Mouse (Mus musculus) hindbrain, embryonic 13.5 days (tissue): ENCODE results near the gene Prrc2b. TPM values are rescaled to one million over a fixed set of nuclear protein-coding genes. Genes with fewer than 3 reads are reported as not detected.

Experiments
- ATAC-seq: fragments of 200-750 bp; cut with Nextera tagmentation; 2 replicates; pipeline ENCODE4 v1.8.0; 2017; ENCODE audit warnings: moderate TSS enrichment; ENCODE audit not compliant: low FRiP score
- H3K27ac ChIP-seq: fragments of 300-500 bp; sonication (generic); 2 replicates; pipeline ENCODE4 v1.5.1; 2015; ENCODE audit warnings: inconsistent platforms, mild to moderate bottlenecking, moderate library complexity
- H3K27me3 ChIP-seq: fragments of 300-500 bp; sonication (generic); 2 replicates; pipeline ENCODE4 v1.6.1; 2015; ENCODE audit warnings: mild to moderate bottlenecking, inconsistent platforms
- H3K36me3 ChIP-seq: fragments of 300-500 bp; sonication (generic); 2 replicates; pipeline ENCODE4 v1.6.1; 2015; ENCODE audit warnings: mild to moderate bottlenecking, inconsistent platforms
- H3K4me1 ChIP-seq: fragments of 300-500 bp; sonication (generic); replicated peaks from 2 replicates; pipeline ENCODE4 v1.6.1; 2015; ENCODE audit warnings: inconsistent platforms
- H3K4me2 ChIP-seq: fragments of 300-500 bp; sonication (generic); 2 replicates; pipeline ENCODE4 v1.6.1; 2015; ENCODE audit warnings: inconsistent platforms, mild to moderate bottlenecking, moderate library complexity
- H3K4me3 ChIP-seq: fragments of 300-500 bp; sonication (generic); 2 replicates; pipeline ENCODE4 v1.5.1; 2015; ENCODE audit warnings: mild to moderate bottlenecking, inconsistent platforms
- H3K9ac ChIP-seq: fragments of 300-500 bp; sonication (generic); 2 replicates; pipeline ENCODE4 v1.6.1; 2015; ENCODE audit warnings: mild to moderate bottlenecking, inconsistent platforms
- H3K9me3 ChIP-seq: fragments of 300-500 bp; sonication (generic); 2 replicates; pipeline ENCODE4 v1.6.1; 2016; ENCODE audit warnings: inconsistent platforms
- WGBS: fragments of 180-500 bp; shearing (Covaris S2); methylation state at CpG from one replicate; pipeline ENCODE4 v1.1.7; 2015; 5-methylcytosine and 5-hydroxymethylcytosine counted together
- polyA plus RNA-seq: library from polyadenylated mRNA; unstranded; fragments of >200 nt; fragmentation: Nextera tagmentation; extraction: Ambion mirVana; gene quantifications from 2 replicates; pipeline ENCODE4 v1.2.1, GENCODE M21; 2015

The Prrc2b gene
- 65.8 and 68.8 TPM in 2 replicates for polyA plus RNA-seq

GRCm38 (mm10) chr2:32150924-32151659, at the start of gene Prrc2b:
Gene Prrc2b, plus strand, starts transcription at chr2:32151082.
- Histone ChIP-seq H3K4me1 (peaks cover 52% of the 10 kb centered on the region), H3K9ac (peak within 1 kb of the TSS; percentile 100), H3K27me3 (no peaks in the 10 kb centered on the region), H3K36me3 (no peaks in the 10 kb centered on the region), H3K4me2 (peak within 1 kb of the TSS; percentile 100), H3K4me3 (peak within 1 kb of the TSS; percentile 91), H3K27ac (peak within 1 kb of the TSS; percentile 100), H3K9me3 (no peaks in the 10 kb centered on the region)
- ATAC-seq = peak; percentile 55
- WGBS = under 1% methylated on average over 58 of the region's 117 CpGs

GRCm38 (mm10) chr2:32102944-32103343, 47.9 kb upstream of the Prrc2b start:
- Histone ChIP-seq H3K4me1 (peaks cover 29% of the 10 kb centered on the region), H3K4me2 (no peak overlapping the region)

GRCm38 (mm10) chr2:32103557-32103956, 47.3 kb upstream of the Prrc2b start:
- peaks cover 23% of the 10 kb centered on the region for H3K36me3 ChIP-seq
- no peaks in the 10 kb centered on the region for H3K9me3 ChIP-seq
- H3K4me2 ChIP-seq = no peak overlapping the region
- no peak for ATAC-seq
- H3K4me1 ChIP-seq = peaks cover 29% of the 10 kb centered on the region
- no peak overlapping the region; the same call in 1 of the 2 replicates for H3K9ac ChIP-seq
- 79% methylated on average over 7 of the region's 7 CpGs for WGBS
- no peak overlapping the region for H3K27ac ChIP-seq
- no peak overlapping the region for H3K4me3 ChIP-seq
- no peaks in the 10 kb centered on the region; the same call in 1 of the 2 replicates for H3K27me3 ChIP-seq

More at GRCm38 (mm10) chr2:32102944-32103343, 47.9 kb upstream of the Prrc2b start:
- no peaks in the 10 kb centered on the region; the same call in 1 of the 2 replicates for H3K27me3 ChIP-seq
- H3K36me3 ChIP-seq = peaks cover 21% of the 10 kb centered on the region
- no peak for ATAC-seq
- no peak overlapping the region for H3K9ac ChIP-seq
- no peak overlapping the region for H3K4me3 ChIP-seq
- no peaks in the 10 kb centered on the region for H3K9me3 ChIP-seq
- WGBS = 59% methylated on average over 5 of the region's 5 CpGs
- H3K27ac ChIP-seq = no peak overlapping the region

GRCm38 (mm10) chr2:32104122-32104521, 46.8 kb upstream of the Prrc2b start:
- no peaks in the 10 kb centered on the region for H3K9me3 ChIP-seq
- no peak overlapping the region for H3K4me2 ChIP-seq
- WGBS = 82% methylated on average over 7 of the region's 7 CpGs
- peaks cover 25% of the 10 kb centered on the region for H3K36me3 ChIP-seq
- H3K4me3 ChIP-seq = no peak overlapping the region
- peaks cover 29% of the 10 kb centered on the region for H3K4me1 ChIP-seq
- no peak overlapping the region for H3K27ac ChIP-seq
- no peak for ATAC-seq
- H3K9ac ChIP-seq = no peak overlapping the region
- H3K27me3 ChIP-seq = no peaks in the 10 kb centered on the region; the same call in 1 of the 2 replicates

GRCm38 (mm10) chr2:32105117-32105913, 45.6 kb upstream of the Prrc2b start:
- Histone ChIP-seq H3K27me3 (no peaks in the 10 kb centered on the region; the same call in 1 of the 2 replicates), H3K36me3 (peaks cover 25% of the 10 kb centered on the region), H3K9ac (no peak overlapping the region; the same call in 1 of the 2 replicates), H3K4me2 (no peak overlapping the region), H3K9me3 (no peaks in the 10 kb centered on the region), H3K4me3 (no peak overlapping the region), H3K27ac (peak overlapping the region; percentile 62), H3K4me1 (peaks cover 29% of the 10 kb centered on the region)
- WGBS = 49% methylated on average over 16 of the region's 16 CpGs
- ATAC-seq = no peak

GRCm38 (mm10) chr2:32105930-32106329, 45.0 kb upstream of the Prrc2b start:
- Histone ChIP-seq H3K27me3 (no peaks in the 10 kb centered on the region; the same call in 1 of the 2 replicates), H3K27ac (peak overlapping the region; percentile 62; the same call in 1 of the 2 replicates), H3K4me2 (no peak overlapping the region), H3K4me1 (peaks cover 32% of the 10 kb centered on the region), H3K4me3 (no peak overlapping the region), H3K9me3 (no peaks in the 10 kb centered on the region), H3K9ac (no peak overlapping the region), H3K36me3 (peaks cover 25% of the 10 kb centered on the region)
- ATAC-seq = no peak
- WGBS = 85% methylated on average over 7 of the region's 7 CpGs

GRCm38 (mm10) chr2:32111268-32111667, 39.6 kb upstream of the Prrc2b start:
- Histone ChIP-seq H3K27me3 (no peaks in the 10 kb centered on the region), H3K4me1 (0 out of 2 replicates have a peak, but pooled peaks cover 3% of the 10 kb centered on the region), H3K4me3 (no peak overlapping the region), H3K9ac (no peak overlapping the region), H3K27ac (no peak overlapping the region), H3K9me3 (no peaks in the 10 kb centered on the region), H3K36me3 (peaks cover 29% of the 10 kb centered on the region), H3K4me2 (no peak overlapping the region)
- 95% methylated on average over 1 of the region's 1 CpGs for WGBS
- no peak for ATAC-seq

GRCm38 (mm10) chr2:32112548-32112947, 38.3 kb upstream of the Prrc2b start:
- 0 out of 2 replicates have a peak, but pooled peaks cover 3% of the 10 kb centered on the region for H3K4me1 ChIP-seq
- no peak for ATAC-seq
- H3K27ac ChIP-seq = no peak overlapping the region
- 80% methylated on average over 2 of the region's 2 CpGs for WGBS
- no peak overlapping the region for H3K4me3 ChIP-seq
- peaks cover 29% of the 10 kb centered on the region for H3K36me3 ChIP-seq
- H3K4me2 ChIP-seq = no peak overlapping the region
- no peak overlapping the region for H3K9ac ChIP-seq
- no peaks in the 10 kb centered on the region for H3K9me3 ChIP-seq
- H3K27me3 ChIP-seq = no peaks in the 10 kb centered on the region

GRCm38 (mm10) chr2:32115851-32116268, 35.0 kb upstream of the Prrc2b start:
- H3K4me1 ChIP-seq = no peaks in the 10 kb centered on the region
- peaks cover 5% of the 10 kb centered on the region; the same call in 1 of the 2 replicates for H3K36me3 ChIP-seq
- no peak overlapping the region for H3K27ac ChIP-seq
- H3K4me2 ChIP-seq = no peak overlapping the region
- ATAC-seq = no peak
- H3K9ac ChIP-seq = no peak overlapping the region
- no peak overlapping the region for H3K4me3 ChIP-seq
- H3K27me3 ChIP-seq = no peaks in the 10 kb centered on the region
- H3K9me3 ChIP-seq = no peaks in the 10 kb centered on the region
- WGBS = 92% methylated on average over 4 of the region's 4 CpGs

GRCm38 (mm10) chr2:32119802-32120750, 30.8 kb upstream of the Prrc2b start:
- Histone ChIP-seq H3K4me1 (no peaks in the 10 kb centered on the region), H3K9me3 (no peaks in the 10 kb centered on the region), H3K4me3 (no peak overlapping the region), H3K36me3 (no peaks in the 10 kb centered on the region), H3K4me2 (no peak overlapping the region), H3K9ac (no peak overlapping the region), H3K27ac (no peak overlapping the region), H3K27me3 (no peaks in the 10 kb centered on the region)
- ATAC-seq = no peak
- 91% methylated on average over 20 of the region's 20 CpGs for WGBS

GRCm38 (mm10) chr2:32121150-32121549, 29.7 kb upstream of the Prrc2b start:
- H3K27ac ChIP-seq = no peak overlapping the region
- no peak for ATAC-seq
- no peaks in the 10 kb centered on the region for H3K36me3 ChIP-seq
- 0 out of 2 replicates have a peak overlapping the region, but pooled peaks have one; percentile 19 for H3K9ac ChIP-seq
- H3K4me2 ChIP-seq = no peak overlapping the region
- H3K4me1 ChIP-seq = no peaks in the 10 kb centered on the region
- no peak overlapping the region for H3K4me3 ChIP-seq
- no peaks in the 10 kb centered on the region for H3K9me3 ChIP-seq
- 62% methylated on average over 5 of the region's 5 CpGs for WGBS
- H3K27me3 ChIP-seq = no peaks in the 10 kb centered on the region
